ENCODE assay signal across 22 mouse cellular contexts in genomic region chr19:28864981-28865380, GRCm38 (mm10). TPM values are rescaled to one million over a fixed set of nuclear protein-coding genes. Genes with fewer than 3 reads are reported as not detected.
A peak's percentile ranks its signal among the peaks of the same experiment; 100 is the strongest.
DNase-seq lines count a peak whose midpoint lies in the region; ATAC-seq and TF ChIP-seq lines count a peak whose summit lies in the region.
"Had no signal": no experiment of that assay in that cellular context is flagged by ENCODE, and none has a peak within 500 bp of the region (broad histone marks: within the 10 kb centered on the region; RNA-seq: fewer than 3 reads in every experiment).

No protein-coding gene starts in this region.

- no peak overlapping the region for H3K27ac ChIP-seq in forebrain, embryonic 14.5 days (ENCODE audit: low read depth, low read length)
- no peak overlapping the region for H3K27ac ChIP-seq in forebrain, embryonic 11.5 days (ENCODE audit: low read depth, low read length)
- H3K27ac ChIP-seq in forebrain, postnatal 0 days (ENCODE audit: low read depth, low read length): no peak overlapping the region
- H3K27ac ChIP-seq: limb, embryonic 15.5 days; liver, embryonic 15.5 days had no signal

- H3K27me3 ChIP-seq in forebrain, embryonic 14.5 days (replicated peaks; ENCODE audit: control insufficient read depth, insufficient read depth, low read length): no peaks in the 10 kb centered on the region
- H3K27me3 ChIP-seq in forebrain, embryonic 11.5 days (ENCODE audit: control insufficient read depth, insufficient read depth, low read length): no peaks in the 10 kb centered on the region
- no peaks in the 10 kb centered on the region for H3K27me3 ChIP-seq in forebrain, postnatal 0 days (ENCODE audit: insufficient read depth, low read length)
- H3K27me3 ChIP-seq: heart, embryonic 12.5 days; limb, embryonic 15.5 days; liver, embryonic 15.5 days had no signal

- no peak overlapping the region for H3K4me2 ChIP-seq in forebrain, embryonic 14.5 days (ENCODE audit: low read length)
- H3K4me2 ChIP-seq in forebrain, embryonic 11.5 days (ENCODE audit: low read depth, low read length, severe bottlenecking): no peak overlapping the region
- no peak overlapping the region for H3K4me2 ChIP-seq in forebrain, postnatal 0 days (ENCODE audit: low read depth)
- H3K4me2 ChIP-seq: heart, embryonic 12.5 days; limb, embryonic 15.5 days; liver, embryonic 15.5 days had no signal

- TF ChIP-seq CTCF in forebrain, postnatal 0 days (IDR thresholded peaks at IDR 0.05; ENCODE audit: low read depth): no peak

- H3K36me3 ChIP-seq in forebrain, embryonic 14.5 days (ENCODE audit: control insufficient read depth, insufficient read depth, low read length): no peaks in the 10 kb centered on the region
- no peaks in the 10 kb centered on the region for H3K36me3 ChIP-seq in forebrain, embryonic 11.5 days (ENCODE audit: control insufficient read depth, insufficient read depth, low read length)
- no peaks in the 10 kb centered on the region for H3K36me3 ChIP-seq in forebrain, postnatal 0 days (ENCODE audit: insufficient read depth)
- H3K36me3 ChIP-seq: heart, embryonic 12.5 days; limb, embryonic 15.5 days; liver, embryonic 15.5 days had no signal

- H3K4me1 ChIP-seq in forebrain, embryonic 14.5 days (ENCODE audit: control insufficient read depth, insufficient read depth, low read length): 0 out of 2 replicates have a peak, but pooled peaks cover 3% of the 10 kb centered on the region
- H3K4me1 ChIP-seq in forebrain, embryonic 11.5 days (replicated peaks; ENCODE audit: control insufficient read depth, insufficient read depth, low read length): no peaks in the 10 kb centered on the region
- H3K4me1 ChIP-seq in forebrain, postnatal 0 days (ENCODE audit: insufficient read depth): no peaks in the 10 kb centered on the region
- H3K4me1 ChIP-seq: heart, embryonic 12.5 days; limb, embryonic 15.5 days; liver, embryonic 15.5 days had no signal

- H3K4me3 ChIP-seq in forebrain, embryonic 14.5 days (ENCODE audit: low read depth, low read length): no peak overlapping the region
- no peak overlapping the region for H3K4me3 ChIP-seq in forebrain, embryonic 11.5 days (ENCODE audit: low read depth, low read length)
- H3K4me3 ChIP-seq in forebrain, postnatal 0 days (ENCODE audit: low read depth, low read length): no peak overlapping the region
- H3K4me3 ChIP-seq: heart, embryonic 12.5 days; limb, embryonic 15.5 days; liver, embryonic 15.5 days; myocyte had no signal

- H3K9me3 ChIP-seq in forebrain, embryonic 14.5 days (replicated peaks; ENCODE audit: control insufficient read depth, low read length): no peaks in the 10 kb centered on the region
- no peaks in the 10 kb centered on the region for H3K9me3 ChIP-seq in forebrain, embryonic 11.5 days (ENCODE audit: control insufficient read depth, low read length)
- no peaks in the 10 kb centered on the region for H3K9me3 ChIP-seq in forebrain, postnatal 0 days (ENCODE audit: low read length)
- H3K9me3 ChIP-seq: heart, embryonic 12.5 days; limb, embryonic 15.5 days; liver, embryonic 15.5 days had no signal

- peak; percentile 71; the same call in 1 of the 2 replicates for ATAC-seq in forebrain, embryonic 14.5 days
- ATAC-seq in forebrain, embryonic 11.5 days (replicated peaks; ENCODE audit: low FRiP score): no peak
- ATAC-seq in forebrain, postnatal 0 days: peak; percentile 38; the same call in 1 of the 2 replicates
- ATAC-seq: inflammation-experienced regulatory T-cells, adult 6 months had no signal

- peak; percentile 75 for DNase-seq in forebrain, embryonic 14.5 days (ENCODE audit: low spot score)
- DNase-seq in forebrain, embryonic 11.5 days (ENCODE audit: low spot score): no peak
- peak; percentile 44 for DNase-seq in layer of hippocampus, adult 9-11 months
- DNase-seq in layer of hippocampus, postnatal 25 days (ENCODE audit: extremely low spot score in 1 of 2, low spot score in 1 of 2): no peak
- peak; percentile 43 for DNase-seq in brain, adult 2 months (ENCODE audit: low read depth, low spot score)
- peak; percentile 57 for DNase-seq in forebrain, postnatal 0 days
- no peak for DNase-seq in thymus, postnatal 4 days
- DNase-seq: B cell, adult 2 months; cerebellum, adult 9-10 months; heart, postnatal 14 days; kidney, adult 2 months; kidney, postnatal 14 days; midbrain, embryonic 14.5 days; retina, postnatal 1 day; thymus, adult 2 months had no signal

- WGBS in forebrain, embryonic 14.5 days: 66% methylated on average over 6 of the region's 6 CpGs
- 81% methylated on average over 6 of the region's 6 CpGs for WGBS in forebrain, embryonic 11.5 days
- 48% methylated on average over 6 of the region's 6 CpGs for WGBS in forebrain, postnatal 0 days

- no peak overlapping the region for H3K9ac ChIP-seq in forebrain, embryonic 14.5 days (ENCODE audit: low read length)
- H3K9ac ChIP-seq in forebrain, embryonic 11.5 days (ENCODE audit: low read length): no peak overlapping the region
- no peak overlapping the region for H3K9ac ChIP-seq in forebrain, postnatal 0 days
- H3K9ac ChIP-seq: heart, embryonic 12.5 days; limb, embryonic 15.5 days; liver, embryonic 15.5 days had no signal

RNA-seq across cellular contexts. Expression of gene Slc1a1, which starts 30.1 kb away (rescaled TPM):
- polyA plus RNA-seq in forebrain, embryonic 14.5 days (2014; fragmentation: Nextera tagmentation; extraction: Ambion mirVana): 9.3 and 13.6 TPM in 2 replicates
- 0.71 and 0.98 TPM in 2 replicates for polyA plus RNA-seq in forebrain, embryonic 11.5 days (2014; fragmentation: Nextera tagmentation; extraction: Ambion mirVana)
- 100 to 1,000 TPM; 141 to 153 TPM for total RNA-seq in layer of hippocampus, postnatal 25 days (2021)
- total RNA-seq in forebrain, postnatal 0 days (2014; rRNA removed): 74.2 and 78.0 TPM in 2 replicates
- 34.9 and 49.2 TPM in 2 replicates for polyA plus RNA-seq in forebrain, postnatal 0 days (2015; fragmentation: Nextera tagmentation; extraction: Ambion mirVana)
- total RNA-seq: granulocyte monocyte progenitor cell, adult 5-6 weeks; megakaryocyte, adult 5-6 weeks had no signal
- polyA plus RNA-seq: inflammation-experienced regulatory T-cells, adult 6 months; myocyte had no signal

Comparison
In these comparisons a context has a peak if more than half of its experiments do, and no peak if none do; other contexts are left out.
1. DNase-seq: peak in forebrain, embryonic 14.5 days (single experiment), layer of hippocampus, adult 9-11 months (single experiment), brain, adult 2 months (single experiment) and forebrain, postnatal 0 days (single experiment); none in forebrain, embryonic 11.5 days (single experiment), layer of hippocampus, postnatal 25 days (0 of 2) and thymus, postnatal 4 days (single experiment).